Mouse (Mus musculus): ENCODE measurements at regions not wholly inside any gene's neighbourhood (a gene's known extent, or its start where the extent isn't known, plus 50 kb on each side); places are given as distances from the start of the nearest gene placed in this dataset.

GRCm38 (mm10) chr5:51923417-51923816 lies 266.9 kb downstream of the Dhx15 start:
- DNase-seq (ENCODE audit: low spot score in 2 of 2), result peak in 1 of 2 experiments; percentile 11

GRCm38 (mm10) chr5:51922973-51923372 lies 267.3 kb downstream of the Dhx15 start:
- DNase-seq (ENCODE audit: low spot score in 2 of 2), result no peak

GRCm38 (mm10) chr5:51922494-51922893 lies 267.8 kb downstream of the Dhx15 start:
- DNase-seq (ENCODE audit: low spot score in 2 of 2), result no peak

GRCm38 (mm10) chr5:51917812-51918448 lies 272.4 kb downstream of the Dhx15 start:
- no peak for DNase-seq (ENCODE audit: low spot score in 2 of 2)

- DNase-seq (ENCODE audit: low spot score in 2 of 2), result no peak
Observed at GRCm38 (mm10) chr5:51914731-51915130, 275.6 kb downstream of the Dhx15 start.

GRCm38 (mm10) chr5:51908861-51909260 lies 281.5 kb downstream of the Dhx15 start:
- DNase-seq (ENCODE audit: low spot score in 2 of 2), result no peak

- no peak for DNase-seq (ENCODE audit: low spot score in 2 of 2)
Observed at GRCm38 (mm10) chr5:51906315-51907109, 283.8 kb downstream of the Dhx15 start.

- no peak for DNase-seq (ENCODE audit: low spot score in 2 of 2)
Observed at GRCm38 (mm10) chr5:51894159-51894558, 296.2 kb downstream of the Dhx15 start.

- DNase-seq (ENCODE audit: low spot score in 2 of 2), result no peak
Observed at GRCm38 (mm10) chr5:51891341-51891740, 299.0 kb downstream of the Dhx15 start.

- peak in 1 of 2 experiments; percentile 14 for DNase-seq (ENCODE audit: low spot score in 2 of 2)
Observed at GRCm38 (mm10) chr5:51888404-51888803, 301.9 kb downstream of the Dhx15 start.

GRCm38 (mm10) chr5:51882594-51882993 lies 307.7 kb downstream of the Dhx15 start:
- no peak for DNase-seq (ENCODE audit: low spot score in 2 of 2)

- DNase-seq (ENCODE audit: low spot score in 2 of 2), result no peak
Observed at GRCm38 (mm10) chr5:51882173-51882572, 308.1 kb downstream of the Dhx15 start.

- DNase-seq (ENCODE audit: low spot score in 2 of 2), result no peak
Observed at GRCm38 (mm10) chr5:51876846-51877245, 309.3 kb upstream of the Ppargc1a start.

- DNase-seq (ENCODE audit: low spot score in 2 of 2), result no peak
Observed at GRCm38 (mm10) chr5:51873571-51873970, 306.0 kb upstream of the Ppargc1a start.

GRCm38 (mm10) chr5:51871735-51872134 lies 304.2 kb upstream of the Ppargc1a start:
- DNase-seq (ENCODE audit: low spot score in 2 of 2), result no peak

- no peak for DNase-seq (ENCODE audit: low spot score in 2 of 2)
Observed at GRCm38 (mm10) chr5:51868223-51868713, 300.7 kb upstream of the Ppargc1a start.

- no peak for DNase-seq (ENCODE audit: low spot score in 2 of 2)
Observed at GRCm38 (mm10) chr5:51866002-51866401, 298.5 kb upstream of the Ppargc1a start.

- DNase-seq (ENCODE audit: low spot score in 2 of 2), result no peak
Observed at GRCm38 (mm10) chr5:51860496-51860895, 293.0 kb upstream of the Ppargc1a start.

- no peak for DNase-seq (ENCODE audit: low spot score in 2 of 2)
Observed at GRCm38 (mm10) chr5:51853456-51854124, 286.1 kb upstream of the Ppargc1a start.

- DNase-seq (ENCODE audit: low spot score in 2 of 2), result no peak
Observed at GRCm38 (mm10) chr5:51850091-51850490, 282.6 kb upstream of the Ppargc1a start.

- DNase-seq (ENCODE audit: low spot score in 2 of 2), result no peak
Observed at GRCm38 (mm10) chr5:51849236-51849635, 281.7 kb upstream of the Ppargc1a start.

- DNase-seq (ENCODE audit: low spot score in 2 of 2), result no peak
Observed at GRCm38 (mm10) chr5:51842189-51842588, 274.7 kb upstream of the Ppargc1a start.
